ENCODE assay signal across 10 mouse cellular contexts in the genomic region with DNA sequence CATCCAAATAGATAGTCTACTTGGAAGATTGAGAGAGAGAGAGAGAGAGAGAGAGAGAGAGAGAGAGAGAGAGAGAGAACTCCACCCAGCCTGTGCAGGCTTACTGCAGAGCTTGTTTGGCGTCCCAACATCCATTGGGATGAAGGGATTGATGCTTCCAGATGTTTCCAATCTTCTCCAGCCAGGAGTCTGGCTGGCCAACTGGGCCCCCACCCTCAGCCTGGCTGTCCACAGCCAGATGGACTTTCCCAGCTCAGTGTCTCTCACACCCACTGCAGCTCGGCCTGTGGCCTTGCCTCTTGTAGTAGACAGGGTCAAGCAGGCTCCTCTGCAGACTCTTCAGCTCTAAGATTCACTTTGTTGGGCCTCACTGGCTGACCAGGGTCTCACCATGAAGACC. TPM values are rescaled to one million over a fixed set of nuclear protein-coding genes. Genes with fewer than 3 reads are reported as not detected.
DNase-seq lines count a peak whose midpoint lies in the region; ATAC-seq and TF ChIP-seq lines count a peak whose summit lies in the region.
"Had no signal": no experiment of that assay in that cellular context is flagged by ENCODE, and none has a peak within 500 bp of the region (broad histone marks: within the 10 kb centered on the region; RNA-seq: fewer than 3 reads in every experiment).

No protein-coding gene starts in this region.

- no peaks in the 10 kb centered on the region for H3K79me2 ChIP-seq in heart, adult 2 months (replicated peaks; ENCODE audit: control insufficient read depth, insufficient read depth, low read length)

- 0 out of 2 replicates have a peak, but pooled peaks cover 2% of the 10 kb centered on the region for H3K27me3 ChIP-seq in heart, adult 2 months (ENCODE audit: control insufficient read depth, insufficient read depth, low read length)
- no peaks in the 10 kb centered on the region for H3K27me3 ChIP-seq in limb, embryonic 10.5 days (ENCODE audit: low read depth, poor library complexity, severe bottlenecking)
- H3K27me3 ChIP-seq in stomach, postnatal 0 days (ENCODE audit: control insufficient read depth, insufficient read depth, low read length): no peaks in the 10 kb centered on the region
- H3K27me3 ChIP-seq: embryonic facial prominence, embryonic 13.5 days; liver, embryonic 12.5 days had no signal

- WGBS in heart, adult 2 months: 60% methylated on average over 2 of the region's 2 CpGs
- WGBS in limb, embryonic 10.5 days: 18% methylated on average over 2 of the region's 2 CpGs
- 40% methylated on average over 2 of the region's 2 CpGs for WGBS in stomach, postnatal 0 days

- H3K36me3 ChIP-seq in heart, adult 2 months (ENCODE audit: control insufficient read depth, insufficient read depth, low read length): no peaks in the 10 kb centered on the region
- no peaks in the 10 kb centered on the region for H3K36me3 ChIP-seq in limb, embryonic 10.5 days
- H3K36me3 ChIP-seq in stomach, postnatal 0 days (ENCODE audit: control insufficient read depth, insufficient read depth, low read length): no peaks in the 10 kb centered on the region
- H3K36me3 ChIP-seq: embryonic facial prominence, embryonic 13.5 days; liver, embryonic 12.5 days had no signal

- intact Hi-C loops in heart, adult 2 months (cut with DNase I): loop anchor here (5.0 kb wide), 1 partner anchor 35 kb away; a partner anchor contains a TSS
- intact Hi-C loops in left cerebral cortex, postnatal 36 days (cut with DNase I): no loop called here

- H3K27ac ChIP-seq in heart, adult 2 months: no peak overlapping the region
- peak overlapping the region; percentile 68 for H3K27ac ChIP-seq in limb, embryonic 10.5 days
- peak overlapping the region; percentile 18 for H3K27ac ChIP-seq in stomach, postnatal 0 days (replicated peaks)
- H3K27ac ChIP-seq: embryonic facial prominence, embryonic 13.5 days; liver, embryonic 12.5 days had no signal

- TF ChIP-seq EP300 in heart, adult 2 months (IDR thresholded peaks at IDR 0.05; ENCODE audit: insufficient read depth, low read depth, low read length): no peak
- no peak for TF ChIP-seq EP300 in stomach, postnatal 0 days (optimal IDR thresholded peaks at IDR 0.05)

- no peak overlapping the region for H3K4me3 ChIP-seq in heart, adult 2 months
- no peak overlapping the region for H3K4me3 ChIP-seq in limb, embryonic 10.5 days
- H3K4me3 ChIP-seq in stomach, postnatal 0 days (ENCODE audit: low read depth, low read length): no peak overlapping the region
- H3K4me3 ChIP-seq: embryonic facial prominence, embryonic 13.5 days; liver, embryonic 12.5 days had no signal

- no peak for TF ChIP-seq POLR2A in heart, adult 2 months (IDR thresholded peaks at IDR 0.05; ENCODE audit: insufficient read depth, low read depth, low read length)

- peak; percentile 12 for DNase-seq in ovary, postnatal 36 days (ENCODE audit: low spot score)
- DNase-seq in ovary, postnatal 10 days (ENCODE audit: low spot score): no peak
- peak; percentile 61 to 83 for DNase-seq in heart, adult 2 months
- no peak for DNase-seq in limb, embryonic 10.5 days (ENCODE audit: low spot score)
- DNase-seq in stomach, postnatal 0 days (ENCODE audit: low spot score): no peak
- no peak for DNase-seq in left cerebral cortex, postnatal 36 days (ENCODE audit: low spot score in 2 of 2)

- TF ChIP-seq CTCF in heart, adult 2 months (IDR thresholded peaks at IDR 0.05): no peak
- TF ChIP-seq CTCF in stomach, postnatal 0 days (IDR thresholded peaks at IDR 0.05; ENCODE audit: low read depth): no peak

- no peaks in the 10 kb centered on the region for H3K9me3 ChIP-seq in limb, embryonic 10.5 days (replicated peaks)
- no peaks in the 10 kb centered on the region for H3K9me3 ChIP-seq in stomach, postnatal 0 days (ENCODE audit: control insufficient read depth, low read length)
- H3K9me3 ChIP-seq: embryonic facial prominence, embryonic 13.5 days; liver, embryonic 12.5 days had no signal

- peak; percentile 77 for ATAC-seq in stomach, postnatal 0 days (ENCODE audit: low FRiP score, low TSS enrichment)
- no peak for ATAC-seq in activated CD4-positive, CD25-positive, alpha-beta regulatory T cell, adult 4 months
- ATAC-seq: liver, embryonic 12.5 days had no signal

- no peak overlapping the region for H3K9ac ChIP-seq in heart, adult 2 months (ENCODE audit: low read depth, low read length)
- H3K9ac ChIP-seq in stomach, postnatal 0 days (ENCODE audit: low read length): no peak overlapping the region
- H3K9ac ChIP-seq: embryonic facial prominence, embryonic 13.5 days; liver, embryonic 12.5 days had no signal

- H3K4me1 ChIP-seq in heart, adult 2 months (ENCODE audit: control insufficient read depth, insufficient read depth, low read length): no peaks in the 10 kb centered on the region
- H3K4me1 ChIP-seq in limb, embryonic 10.5 days: peaks cover 56% of the 10 kb centered on the region
- H3K4me1 ChIP-seq in stomach, postnatal 0 days (replicated peaks; ENCODE audit: control insufficient read depth, insufficient read depth): no peaks in the 10 kb centered on the region
- H3K4me1 ChIP-seq: liver, embryonic 12.5 days had no signal

- no peak overlapping the region for H3K4me2 ChIP-seq in stomach, postnatal 0 days (replicated peaks; ENCODE audit: low read depth)
- H3K4me2 ChIP-seq: embryonic facial prominence, embryonic 13.5 days; liver, embryonic 12.5 days had no signal

RNA-seq across cellular contexts. Expression of a gene that starts 33.7 kb away (rescaled TPM):
- 10 to 100 TPM; 88.9 to 96.1 TPM for total RNA-seq in heart, adult 2 months (2021)
- 174 and 240 TPM in 2 replicates for polyA plus RNA-seq in heart, adult 2 months (2012; rRNA removed)
- 258 and 261 TPM in 2 replicates for polyA plus RNA-seq in limb, embryonic 10.5 days (2016; fragmentation: Nextera tagmentation; extraction: Ambion mirVana)
- 109 and 112 TPM in 2 replicates for polyA plus RNA-seq in stomach, postnatal 0 days (2015; fragmentation: Nextera tagmentation; extraction: Ambion mirVana)
- 10 to 100 TPM in 1 of 2 experiments, 1 to 10 TPM in 1; 9.0 to 14.4 TPM for total RNA-seq in left cerebral cortex, postnatal 36 days (2021)
- polyA plus RNA-seq in activated CD4-positive, CD25-positive, alpha-beta regulatory T cell, adult 4 months (2017; shearing (Covaris generic)): under 1 TPM; 0.13 to 0.29 TPM

RNA-seq across cellular contexts. Expression of a gene that starts 40.2 kb away (rescaled TPM):
- not detected for total RNA-seq in heart, adult 2 months (2021)
- 0.14 TPM in 1 of 2 replicates, not detected in the other for polyA plus RNA-seq in heart, adult 2 months (2012; rRNA removed)
- polyA plus RNA-seq in limb, embryonic 10.5 days (2016; fragmentation: Nextera tagmentation; extraction: Ambion mirVana): 0.34 and 0.49 TPM in 2 replicates
- 0.08 TPM in 1 of 2 replicates, not detected in the other for polyA plus RNA-seq in stomach, postnatal 0 days (2015; fragmentation: Nextera tagmentation; extraction: Ambion mirVana)
- not detected for total RNA-seq in left cerebral cortex, postnatal 36 days (2021)
- not detected for polyA plus RNA-seq in activated CD4-positive, CD25-positive, alpha-beta regulatory T cell, adult 4 months (2017; shearing (Covaris generic))
- polyA plus RNA-seq: liver, embryonic 12.5 days had no signal

RNA-seq across cellular contexts. Expression of a gene that starts 40.3 kb away (rescaled TPM):
- total RNA-seq in heart, adult 2 months (2021): not detected
- polyA plus RNA-seq in heart, adult 2 months (2012; rRNA removed): not detected in 2 replicates
- 0.19 and 0.38 TPM in 2 replicates for polyA plus RNA-seq in limb, embryonic 10.5 days (2016; fragmentation: Nextera tagmentation; extraction: Ambion mirVana)
- 0.07 and 0.08 TPM in 2 replicates for polyA plus RNA-seq in stomach, postnatal 0 days (2015; fragmentation: Nextera tagmentation; extraction: Ambion mirVana)
- not detected for total RNA-seq in left cerebral cortex, postnatal 36 days (2021)
- polyA plus RNA-seq in activated CD4-positive, CD25-positive, alpha-beta regulatory T cell, adult 4 months (2017; shearing (Covaris generic)): not detected
- polyA plus RNA-seq: gonadal fat pad, adult 2 months had no signal

Comparison
In these comparisons a context has a peak if more than half of its experiments do, and no peak if none do; other contexts are left out.
1. DNase-seq: peak in ovary, postnatal 36 days (single experiment) and heart, adult 2 months (2 of 2); none in ovary, postnatal 10 days (single experiment), limb, embryonic 10.5 days (single experiment), stomach, postnatal 0 days (single experiment) and left cerebral cortex, postnatal 36 days (0 of 2).
2. RNA of a gene that starts 33.7 kb away (polyA plus RNA-seq): 258 to 261 TPM in limb, embryonic 10.5 days, 174 to 240 TPM in heart, adult 2 months and 109 to 112 TPM in stomach, postnatal 0 days; 0.13 to 0.29 TPM in activated CD4-positive, CD25-positive, alpha-beta regulatory T cell, adult 4 months; every median in the first group is over 10 times any median in the second.